Mouse (Mus musculus) embryo, embryonic 10 days (tissue): ENCODE measurements at regions not wholly inside any gene's neighbourhood (a gene's known extent, or its start where the extent isn't known, plus 50 kb on each side); places are given as distances from the start of the nearest gene placed in this dataset.

Source experiments
- DNase-seq: peaks from one replicate; pipeline ENCODE4 v3.0.0-alpha.2; 2015; ENCODE audit warnings: low spot score

DNA sequence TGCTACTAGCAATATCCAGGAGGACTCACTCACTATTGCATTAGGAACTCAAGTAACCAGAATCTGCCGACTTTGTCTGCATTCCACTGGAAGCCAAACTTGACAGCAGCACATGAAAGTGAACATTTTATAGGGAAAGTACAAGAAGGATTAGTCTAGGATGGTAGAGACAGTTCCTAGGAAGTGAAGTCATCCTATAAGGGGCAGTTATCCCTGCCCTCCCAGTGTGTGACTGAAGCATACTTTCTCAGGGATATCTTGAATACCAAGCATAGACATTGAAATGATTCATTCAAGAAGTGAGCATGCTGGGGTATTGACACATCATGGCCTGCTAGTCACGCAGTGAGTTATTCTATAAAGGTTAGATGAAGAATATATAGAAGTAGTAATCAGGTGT lies 632.2 kb upstream of the Zeb2 start:
- DNase-seq = no peak

DNA sequence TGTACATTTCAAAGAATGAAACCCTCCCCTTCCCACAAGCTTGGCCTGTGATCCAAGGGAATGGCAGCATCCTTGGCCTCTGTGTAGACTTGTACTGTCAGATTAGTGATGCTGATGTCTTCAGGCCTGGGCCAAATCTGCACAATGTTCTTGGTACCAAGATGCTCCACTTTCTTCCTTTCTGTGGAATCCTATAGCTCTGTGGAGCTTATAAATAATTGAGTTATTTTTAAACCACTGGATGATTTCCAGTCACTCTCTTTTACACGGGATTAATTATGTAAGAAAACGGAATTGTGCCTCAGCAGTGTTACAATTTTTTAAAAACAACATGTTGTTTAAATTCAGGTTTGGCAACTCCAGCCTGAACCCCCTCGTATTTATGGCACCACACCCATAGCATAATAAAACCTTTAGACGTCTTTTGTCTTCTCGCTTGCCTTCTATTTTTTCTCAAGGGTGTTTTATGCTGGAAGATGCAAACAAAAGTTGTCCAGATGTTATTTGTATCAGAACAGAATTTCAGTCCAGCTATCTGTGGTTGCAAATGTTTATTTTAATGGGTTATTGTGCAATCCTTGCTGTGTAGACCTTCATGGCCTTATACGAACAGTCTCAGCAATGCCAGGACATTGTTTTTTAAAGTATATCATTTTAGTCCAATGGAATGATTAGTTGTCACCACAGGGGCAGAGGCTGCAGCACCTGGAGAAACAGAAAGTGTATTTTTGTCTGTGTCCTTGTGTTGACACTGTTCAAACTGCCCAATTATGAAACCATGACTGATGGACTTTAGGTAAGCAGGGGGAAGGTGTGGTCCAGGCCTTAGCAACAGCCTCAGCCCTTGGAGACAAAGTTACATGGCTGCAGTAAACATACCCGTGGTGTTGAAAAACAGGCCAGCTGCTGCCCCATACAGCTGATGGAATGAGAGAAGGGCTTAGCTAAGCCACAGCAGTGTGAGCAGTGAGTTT lies 630.4 kb upstream of the Zeb2 start:
- DNase-seq = no peak

DNA sequence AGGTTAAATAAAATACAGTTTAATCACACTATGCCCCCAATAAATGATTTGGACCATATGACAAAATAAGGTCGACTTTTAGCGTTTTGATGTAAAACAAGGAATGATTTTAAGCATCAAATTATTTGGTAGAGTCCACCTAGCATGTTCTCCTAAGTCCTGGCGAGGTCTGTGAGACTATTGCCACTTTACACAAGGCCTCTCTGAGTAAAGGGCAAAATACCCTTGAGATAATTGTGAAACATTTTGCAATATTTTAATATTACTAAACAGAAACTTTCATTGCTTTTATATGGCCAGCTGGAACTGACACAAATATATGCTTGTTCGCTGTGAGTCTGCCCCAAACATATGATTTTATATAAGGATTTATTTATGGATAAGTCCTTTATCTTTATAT lies 629.4 kb upstream of the Zeb2 start:
- DNase-seq = no peak

DNA sequence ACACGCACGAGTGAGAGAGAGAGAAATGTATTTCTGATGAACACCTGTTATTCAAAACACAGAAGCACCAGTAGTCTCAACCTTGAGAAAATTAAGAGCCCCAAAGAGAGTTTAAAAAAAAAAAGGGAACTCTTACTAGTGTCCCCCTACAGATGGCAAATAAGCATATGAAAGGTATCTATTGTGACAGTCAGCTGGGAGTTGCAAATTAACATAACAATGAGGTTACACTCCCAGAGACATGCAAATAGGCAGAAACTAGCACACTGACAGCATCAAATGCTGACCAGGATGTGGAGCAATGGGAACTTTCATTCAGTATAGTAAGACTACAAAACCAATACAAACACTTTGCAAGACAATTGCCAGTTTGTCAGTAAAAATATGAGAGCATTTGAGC lies 619.1 kb upstream of the Zeb2 start:
- peak; percentile 20 for DNase-seq

DNA sequence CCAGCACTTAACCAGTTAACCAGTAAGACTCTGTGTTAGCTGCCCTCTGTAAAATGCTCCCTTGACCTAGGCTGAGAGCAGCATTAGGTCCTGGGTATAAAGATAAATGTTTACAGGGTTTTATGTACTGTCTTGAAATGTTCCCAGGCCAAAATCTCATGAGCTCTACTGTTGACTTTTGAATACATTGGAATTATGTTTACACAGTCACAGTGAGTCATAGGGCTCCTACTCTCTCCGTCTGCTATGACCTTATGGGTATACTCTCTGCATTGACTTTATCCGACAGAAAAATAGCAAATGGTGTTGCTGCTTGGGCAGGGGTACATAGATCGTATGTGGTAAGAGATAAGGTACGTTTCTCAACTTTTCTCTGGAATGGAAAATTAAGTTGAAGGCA lies 596.8 kb upstream of the Zeb2 start:
- no peak for DNase-seq

DNA sequence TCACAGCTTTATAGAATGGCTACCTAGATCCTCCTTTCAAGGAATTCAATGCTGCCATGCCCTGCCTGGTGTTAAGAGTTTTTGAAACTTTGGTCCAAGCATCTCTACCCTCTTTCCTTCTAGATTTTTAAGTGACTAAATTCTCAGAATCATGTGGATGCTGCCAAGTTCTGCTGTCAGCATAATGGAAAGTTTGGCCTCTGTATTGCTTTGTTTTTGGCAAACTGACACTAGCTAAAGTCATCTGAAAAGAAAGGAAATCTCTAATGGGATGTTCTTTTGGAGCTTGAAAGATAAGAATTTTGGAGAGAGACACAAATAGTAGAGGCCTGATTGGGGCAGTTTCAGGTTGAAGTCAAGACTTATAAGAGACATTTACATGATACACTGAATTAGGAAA lies 589.8 kb upstream of the Zeb2 start:
- DNase-seq = no peak

DNA sequence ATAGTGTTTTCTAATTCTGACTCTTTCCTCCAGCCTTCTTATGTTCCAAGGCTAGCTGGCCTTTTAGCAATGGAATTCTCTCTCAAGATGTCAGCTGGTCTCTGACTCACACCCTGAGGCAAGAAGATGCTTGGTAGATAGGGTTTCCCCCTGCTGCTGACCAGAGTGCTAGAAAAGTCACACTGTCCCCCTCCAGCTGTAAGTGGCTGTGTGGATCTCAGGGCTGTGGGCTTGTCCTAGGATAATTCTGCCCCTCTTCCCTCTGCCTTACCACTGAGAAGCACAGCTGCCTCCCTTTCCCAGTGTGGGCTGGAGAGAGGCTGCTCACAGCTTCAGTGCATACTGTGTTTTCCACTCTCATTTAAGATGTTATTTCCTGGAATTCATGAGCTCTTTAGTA lies 585.3 kb upstream of the Zeb2 start:
- peak; percentile 47 for DNase-seq

DNA sequence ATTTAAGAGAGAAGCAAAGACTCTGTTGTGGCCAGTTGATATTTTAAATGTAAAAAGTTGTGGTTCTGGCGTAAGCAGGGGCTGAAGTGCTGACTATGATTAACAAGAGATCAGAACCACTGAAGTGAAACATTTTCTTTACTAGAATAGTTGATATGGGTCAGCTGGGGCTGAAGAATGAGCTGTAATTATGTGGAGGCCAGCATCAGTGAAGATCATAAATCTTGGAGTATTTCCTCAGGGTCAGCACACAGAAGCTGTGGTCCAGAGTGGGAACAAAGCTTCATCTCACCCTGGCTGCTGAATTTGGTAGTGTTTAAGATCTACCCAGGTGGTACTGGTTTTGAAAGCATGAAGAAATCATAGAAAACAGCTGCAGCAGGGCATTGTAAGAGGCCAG lies 583.4 kb upstream of the Zeb2 start:
- no peak for DNase-seq

DNA sequence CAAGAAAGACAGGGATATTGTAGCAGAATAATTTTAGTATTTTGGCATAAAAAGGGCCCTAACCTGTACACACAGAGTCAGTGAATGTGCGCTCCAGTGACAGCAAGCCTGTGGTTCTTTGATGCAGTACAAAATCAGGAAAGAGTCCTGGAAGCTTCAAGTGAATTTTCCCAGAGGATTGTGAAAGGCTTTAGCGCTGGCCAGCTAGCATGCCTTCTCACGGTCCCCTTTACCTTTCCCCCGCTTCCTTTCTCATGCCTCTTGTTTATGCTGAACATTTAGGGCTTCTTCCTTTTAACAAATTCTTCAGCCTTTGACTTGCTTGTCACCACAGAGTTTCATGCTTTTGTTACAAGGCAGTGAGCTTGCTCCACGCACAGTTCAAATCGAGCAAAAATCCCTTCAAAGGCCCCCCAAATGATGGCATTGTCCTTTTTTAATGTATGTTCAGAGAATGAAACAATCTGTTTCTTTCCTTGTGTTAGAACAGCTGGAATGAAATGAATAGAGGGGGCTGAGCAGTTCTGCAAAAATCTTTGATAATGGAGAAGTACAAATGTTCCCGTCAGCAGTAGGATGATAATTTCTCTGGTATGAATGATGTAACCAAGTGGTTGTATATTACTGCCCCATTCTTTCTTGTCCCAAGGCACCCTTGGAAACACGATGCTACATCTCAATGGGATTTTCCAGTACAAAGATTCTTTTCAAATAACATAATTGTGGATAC lies 576.3 kb upstream of the Zeb2 start:
- no peak for DNase-seq

DNA sequence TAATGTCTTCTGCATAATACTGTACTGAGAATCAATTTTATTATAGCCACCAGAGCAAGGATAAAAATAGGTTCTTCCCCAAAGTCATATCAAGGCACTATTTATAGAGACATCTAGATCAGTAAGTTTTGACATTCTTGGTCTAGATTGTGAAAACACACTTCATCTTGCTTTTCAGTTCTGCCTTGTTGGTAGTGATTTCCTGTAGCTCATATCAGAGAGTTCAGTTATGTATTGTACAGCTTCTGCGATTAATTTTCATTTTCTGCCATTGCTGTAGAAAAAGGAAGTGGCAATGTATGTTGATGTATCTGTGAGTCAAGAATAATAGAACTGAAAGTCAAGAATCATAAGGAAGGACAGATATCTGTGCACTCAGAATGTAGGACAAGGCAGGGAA lies 575.6 kb upstream of the Zeb2 start:
- no peak for DNase-seq

DNA sequence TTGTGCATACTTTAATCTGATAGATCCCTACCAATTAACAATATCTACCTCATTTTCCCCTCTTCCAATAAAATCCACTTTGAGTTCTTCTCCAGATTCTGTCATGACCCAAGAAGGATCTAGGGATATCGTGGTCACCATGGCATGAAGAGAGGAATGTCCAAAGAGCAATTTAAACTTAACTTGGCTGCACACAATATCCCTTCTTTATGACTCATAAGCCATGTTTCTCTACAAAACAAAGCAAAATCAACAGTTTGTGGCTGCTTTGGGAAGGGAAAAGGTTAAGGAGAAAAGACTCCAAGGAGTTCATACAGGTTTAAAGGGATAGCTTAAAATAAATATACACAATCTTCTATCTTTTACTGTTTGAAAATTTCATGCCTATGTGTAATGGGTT lies 571.8 kb upstream of the Zeb2 start:
- DNase-seq = no peak

DNA sequence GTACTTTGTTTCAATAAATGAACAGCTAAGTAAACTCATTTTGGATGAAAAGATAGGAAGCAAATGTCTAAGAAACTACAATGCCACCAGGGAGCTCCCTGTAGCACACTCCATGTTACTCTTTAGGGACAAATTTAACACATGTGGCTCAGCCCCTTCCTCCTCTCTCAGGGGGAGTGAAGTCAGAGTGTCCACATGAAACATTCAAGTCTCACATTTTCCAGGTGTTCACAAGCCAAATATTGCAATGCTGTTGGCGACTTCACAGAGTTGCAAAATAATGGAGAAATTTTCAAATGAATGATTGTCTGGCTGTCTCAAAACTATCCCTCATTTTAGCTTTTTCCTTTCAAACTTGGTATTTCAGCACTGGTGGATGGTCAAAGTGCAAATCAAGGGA lies 564.1 kb upstream of the Zeb2 start:
- no peak for DNase-seq

DNA sequence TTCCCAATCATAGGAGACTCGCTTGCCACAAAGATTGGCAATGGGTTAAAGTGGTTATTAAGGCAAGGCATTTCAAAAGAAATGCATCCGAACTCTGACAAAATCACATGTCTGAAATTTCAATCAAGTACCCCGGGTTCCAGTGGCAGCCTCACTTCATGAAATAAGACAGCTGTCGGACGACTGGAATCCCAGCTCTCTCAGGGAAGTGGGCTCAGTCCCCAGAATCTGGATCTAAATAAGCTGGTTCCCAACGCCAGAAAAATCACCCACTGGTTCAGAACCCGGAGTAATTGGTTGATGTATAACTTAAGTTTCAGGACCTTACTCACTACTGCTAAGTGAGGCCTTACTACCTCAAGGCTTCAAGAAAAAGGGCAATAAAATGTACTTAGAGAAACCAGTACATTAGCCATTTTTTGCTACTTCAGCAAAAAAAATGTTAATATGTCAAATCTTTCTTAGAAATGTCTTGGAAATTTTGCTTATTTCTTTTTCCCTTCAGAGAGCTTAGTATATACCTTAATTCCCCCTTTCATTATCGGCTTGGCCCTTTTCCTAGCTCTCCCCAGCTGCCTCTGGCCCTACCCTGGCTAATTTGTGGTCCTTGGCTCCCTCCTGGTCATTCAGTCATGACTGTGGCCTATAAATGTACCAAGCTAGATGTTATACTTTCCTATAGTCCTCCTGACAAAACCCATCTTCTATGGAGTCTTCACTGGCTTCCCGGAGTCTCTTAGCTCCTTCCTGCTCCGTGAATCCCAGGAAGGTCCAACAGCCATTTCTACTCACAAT lies 562.1 kb upstream of the Zeb2 start:
- DNase-seq = no peak

DNA sequence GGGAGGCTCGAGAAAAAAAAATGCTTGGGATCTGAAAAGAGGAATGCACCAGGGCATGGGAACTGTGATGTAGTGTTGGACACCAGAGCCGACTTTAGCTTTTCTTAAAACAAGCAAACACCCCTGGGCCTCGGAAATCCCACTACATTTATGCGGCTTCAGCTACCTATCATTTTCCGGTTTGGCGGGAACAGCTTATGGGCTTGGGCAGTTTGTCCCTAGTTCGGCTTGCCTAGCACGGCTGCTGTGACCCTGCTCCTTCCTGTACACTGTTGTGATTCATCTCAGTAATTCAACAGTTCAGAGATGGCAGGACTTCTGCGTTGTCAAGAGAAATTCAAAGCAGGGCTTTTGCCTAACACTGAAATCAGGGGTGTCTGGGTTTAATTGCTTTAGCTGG lies 561.5 kb upstream of the Zeb2 start:
- peak; percentile 20 for DNase-seq

DNA sequence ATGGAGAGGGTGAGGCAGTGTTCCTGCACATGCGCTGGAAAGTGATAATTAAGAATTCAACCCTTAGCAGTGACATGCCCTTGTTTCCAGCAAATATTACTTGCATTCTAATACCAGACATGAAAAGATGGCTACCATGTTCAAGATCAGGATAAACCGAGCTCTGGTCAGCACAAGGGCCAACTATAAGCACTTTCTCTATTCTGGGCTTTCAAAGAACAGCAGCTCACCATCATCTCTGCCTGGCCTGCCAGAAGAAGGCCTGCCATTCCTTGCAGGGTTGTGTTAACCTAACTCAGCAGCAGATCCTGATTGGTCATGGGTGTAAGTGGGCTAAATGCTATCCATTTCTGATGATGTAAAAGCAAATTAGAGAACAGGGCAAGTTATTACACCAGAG lies 558.6 kb upstream of the Zeb2 start:
- DNase-seq = no peak

DNA sequence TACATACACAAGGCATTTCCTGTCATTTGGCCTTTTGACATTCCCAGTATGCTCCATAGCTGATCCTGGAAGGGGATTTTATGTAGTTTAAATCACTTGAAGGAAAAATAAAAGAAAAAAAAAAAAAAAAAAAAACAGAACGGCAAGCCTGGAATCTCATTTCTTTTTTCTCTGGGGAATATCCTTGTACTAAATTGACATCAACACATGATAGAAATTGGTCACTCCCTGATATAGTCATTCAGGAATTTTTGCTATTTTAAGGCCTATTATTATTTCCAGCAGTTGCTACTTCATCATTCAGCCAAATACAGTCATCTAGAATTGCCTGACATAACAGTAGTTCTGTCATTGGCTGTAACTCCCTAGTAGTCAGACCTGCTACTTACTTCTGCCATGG lies 538.8 kb upstream of the Zeb2 start:
- DNase-seq = no peak

DNA sequence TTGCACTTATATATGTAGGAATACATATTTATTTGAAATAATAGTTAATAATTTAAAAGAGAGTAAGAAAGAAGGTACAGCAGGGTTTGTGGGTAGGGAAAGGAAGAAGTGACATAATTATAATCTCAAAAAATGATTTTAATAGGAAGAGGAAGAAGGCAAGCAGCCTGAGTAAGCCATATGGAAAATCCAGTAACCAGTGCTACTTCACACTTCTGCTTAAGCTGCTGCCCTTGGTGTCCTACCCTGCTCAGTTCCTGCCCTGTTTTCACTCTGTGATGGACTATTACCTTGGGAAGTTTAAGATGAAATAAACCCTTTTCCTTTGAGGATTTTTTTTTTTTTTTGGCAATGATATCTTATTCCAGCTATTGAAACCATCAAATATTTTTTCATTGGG lies 537.5 kb upstream of the Zeb2 start:
- DNase-seq = no peak

DNA sequence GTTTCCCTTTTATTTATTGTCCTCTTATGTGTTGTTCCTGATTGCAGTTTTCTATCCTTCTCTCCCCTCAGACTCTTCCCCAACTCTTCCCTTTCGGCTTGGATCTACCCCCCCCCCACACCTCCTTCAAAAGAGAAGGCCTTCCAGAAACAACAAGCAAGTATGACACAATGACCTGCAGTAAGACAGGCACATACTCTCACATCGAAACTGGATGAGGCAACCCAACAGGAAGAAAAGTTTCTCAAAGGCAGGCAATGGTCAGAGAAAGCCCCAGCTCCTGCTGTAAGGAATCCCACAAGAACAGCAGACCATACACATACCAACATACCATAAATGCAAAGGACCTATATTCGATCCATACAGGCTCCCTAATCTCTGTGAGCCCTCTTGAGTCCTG lies 535.8 kb upstream of the Zeb2 start:
- DNase-seq = no peak

DNA sequence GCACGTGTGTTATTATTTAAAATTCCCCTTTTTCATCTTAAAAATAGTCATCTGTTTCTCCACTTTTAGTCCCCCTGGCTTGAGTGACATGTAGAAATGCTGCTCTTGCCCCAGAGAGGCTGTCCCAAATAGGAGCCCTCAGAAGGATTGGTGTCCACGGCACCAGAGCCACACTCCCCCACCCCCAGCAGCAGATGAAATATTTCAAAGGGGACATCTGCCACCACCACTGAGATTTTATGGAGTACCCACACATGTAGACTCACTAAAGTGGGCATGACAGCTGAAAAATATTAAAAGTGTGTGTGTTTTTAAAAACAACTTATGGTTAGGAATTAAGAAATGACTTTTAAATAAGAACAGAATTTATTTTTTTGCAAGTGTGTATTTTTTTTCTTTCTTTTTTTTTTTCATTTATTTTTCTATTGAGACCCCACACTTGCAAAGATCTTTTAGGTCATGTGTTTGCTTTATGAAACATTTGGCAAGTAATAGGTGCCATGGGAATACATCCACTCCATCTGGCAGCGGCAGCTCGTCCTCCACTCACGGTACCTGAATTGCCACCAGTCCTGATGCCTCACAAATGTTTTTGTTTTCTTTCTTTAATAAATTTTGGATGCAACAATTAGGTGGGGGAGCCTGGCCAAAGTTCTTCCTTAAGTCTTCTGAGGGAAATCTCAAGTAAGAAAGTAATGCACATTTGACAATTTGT lies 533.2 kb upstream of the Zeb2 start:
- no peak for DNase-seq

DNA sequence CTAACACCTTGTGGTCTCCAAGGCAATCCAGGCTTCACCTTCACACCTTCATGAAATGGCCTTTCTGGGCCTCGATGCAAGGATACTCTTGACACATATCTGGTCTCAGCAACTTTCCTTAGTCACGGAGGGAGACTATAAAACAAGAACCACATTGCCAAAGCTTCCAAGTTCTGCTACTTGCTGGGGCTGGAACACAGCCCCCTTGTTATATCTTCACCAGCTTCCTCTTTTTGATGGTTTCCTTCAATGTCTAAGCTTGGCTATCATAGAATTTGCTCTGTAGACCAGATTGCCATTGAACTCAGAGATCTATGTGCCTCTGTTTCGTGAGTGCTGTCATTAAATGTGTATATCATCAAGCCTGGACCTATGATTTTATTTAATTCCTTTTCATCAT lies 530.7 kb upstream of the Zeb2 start:
- no peak for DNase-seq

DNA sequence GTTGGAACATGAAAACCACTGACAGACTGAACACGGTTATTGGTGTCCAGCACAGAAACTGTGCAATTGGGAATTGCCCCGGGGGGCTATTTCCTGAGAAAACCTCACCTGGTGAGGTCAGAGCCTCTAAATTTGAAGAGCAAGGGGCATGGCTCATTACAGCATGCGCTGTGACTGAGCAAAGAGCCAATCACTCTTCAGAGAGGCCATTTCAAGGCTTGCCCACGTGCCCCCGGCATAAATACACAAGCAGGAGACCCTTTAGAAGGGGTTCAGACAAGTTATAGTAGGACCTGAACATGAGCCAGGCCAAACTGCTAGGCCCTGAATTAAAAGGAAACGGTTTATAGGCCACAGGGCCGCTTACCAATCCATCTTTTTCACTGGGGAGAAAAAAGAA lies 512.9 kb upstream of the Zeb2 start:
- DNase-seq = no peak

DNA sequence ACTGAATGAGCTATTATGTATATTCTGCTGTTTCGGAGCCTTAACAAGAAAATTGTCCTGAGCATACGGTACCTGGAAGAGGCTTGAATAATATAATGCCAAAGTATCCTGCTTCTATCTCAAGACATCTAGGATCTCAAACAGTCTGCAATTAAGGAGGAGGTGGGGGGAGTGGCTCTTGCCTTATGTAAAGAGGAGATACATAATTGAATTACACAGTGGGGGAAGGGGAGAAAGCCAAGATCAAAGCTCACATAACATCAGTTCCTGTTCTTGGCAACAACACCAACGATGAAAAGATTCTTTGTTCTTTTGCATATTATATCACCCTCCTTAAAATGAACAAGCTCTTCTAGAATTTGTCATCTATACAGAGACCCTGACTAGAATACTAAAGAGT lies 512.4 kb upstream of the Zeb2 start:
- no peak for DNase-seq
